Mouse (Mus musculus) C2C12 (cell line): ENCODE data around the gene Dscam. TPM values are rescaled to one million over a fixed set of nuclear protein-coding genes. Genes with fewer than 3 reads are reported as not detected.

Source experiments
- H3K27me3 ChIP-seq: one replicate; pipeline ENCODE4 v1.6.1; 2011; ENCODE audit not compliant: control insufficient read depth, insufficient read depth, insufficient read length
- H3K36me3 ChIP-seq: one replicate; pipeline ENCODE4 v1.6.1; 2011; ENCODE audit not compliant: control insufficient read depth, insufficient read depth
- H3K4me3 ChIP-seq: one replicate; pipeline ENCODE4 v1.5.1; 2011; ENCODE audit warnings: mild to moderate bottlenecking, control low read depth; ENCODE audit not compliant: poor library complexity, insufficient read depth, severe bottlenecking
- H3K79me2 ChIP-seq: one replicate; pipeline ENCODE4 v1.6.1; 2011; ENCODE audit not compliant: control insufficient read depth, insufficient read depth
- H3K79me3 ChIP-seq: one replicate; pipeline ENCODE4 v1.6.1; 2011; ENCODE audit warnings: low read depth, control low read depth
- H3ac ChIP-seq: one replicate; pipeline ENCODE3; 2011; ENCODE audit warnings: low read depth; ENCODE audit not compliant: control insufficient read depth, insufficient read length
- CEBPB ChIP-seq: IDR thresholded peaks from one replicate; pipeline ENCODE4 v1.6.1; 2011; ENCODE audit warnings: low read depth, mild to moderate bottlenecking, control low read depth, moderate library complexity
- CTCF ChIP-seq: IDR thresholded peaks from one replicate; pipeline ENCODE4 v1.5.1; 2011; ENCODE audit not compliant: control insufficient read depth, insufficient read depth, insufficient read length
- FOSL1 ChIP-seq: IDR thresholded peaks from one replicate; pipeline ENCODE4 v1.8.0; 2011; ENCODE audit warnings: mild to moderate bottlenecking, low read length; ENCODE audit not compliant: poor library complexity, insufficient read depth, severe bottlenecking
- MAX ChIP-seq: IDR thresholded peaks from one replicate; pipeline ENCODE4 v1.6.1; 2011; ENCODE audit warnings: mild to moderate bottlenecking, control low read depth
- MYOD1 ChIP-seq: IDR thresholded peaks from one replicate; pipeline ENCODE4 v1.6.1; 2011; ENCODE audit warnings: low read depth; ENCODE audit not compliant: control insufficient read depth, insufficient read length
- MYOG ChIP-seq: IDR thresholded peaks from one replicate; pipeline ENCODE4 v1.6.1; 2011; ENCODE audit not compliant: control insufficient read depth, insufficient read length; ENCODE audit errors: extremely low read depth
- USF1 ChIP-seq: IDR thresholded peaks from one replicate; pipeline ENCODE4 v1.6.1; 2011; ENCODE audit warnings: low read depth, mild to moderate bottlenecking, control low read depth, moderate library complexity
- polyA plus RNA-seq: library from polyadenylated mRNA; unstranded; fragments of >200 nt; fragmentation: generic; extraction: Trizol; gene quantifications from one replicate; pipeline ENCODE4 v1.2.1, GENCODE M21; 2012; ENCODE audit warnings: missing spikeins

Gene Dscam
- polyA plus RNA-seq, 1 experiment = not detected

DNA sequence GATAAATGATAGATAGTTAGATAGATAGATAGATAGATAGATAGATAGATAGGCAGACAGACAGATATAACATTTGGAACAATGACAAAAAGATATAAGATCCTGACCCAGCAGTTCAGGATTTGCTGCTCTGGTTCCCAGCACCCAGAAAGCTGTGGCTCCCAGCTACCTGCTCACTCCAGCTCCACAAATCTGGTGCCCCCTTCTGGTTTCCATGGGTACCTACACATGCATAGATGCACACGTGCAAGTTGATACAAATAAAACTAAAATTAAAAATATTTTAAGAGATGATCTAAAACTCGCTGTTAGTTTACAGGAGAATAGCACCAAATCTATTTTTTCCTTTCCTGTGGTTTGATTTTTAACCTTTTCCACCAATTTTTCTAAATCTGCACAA lies 238.8 kb downstream of the Dscam start:
- TF ChIP-seq MYOD1 (no peak), CTCF (no peak), USF1 (no peak), FOSL1 (no peak), MYOG (no peak), MAX (no peak), CEBPB (no peak)
- no peaks in the 10 kb centered on the region for H3K27me3 ChIP-seq
- H3K79me2 ChIP-seq = no peaks in the 10 kb centered on the region
- no peaks in the 10 kb centered on the region for H3K79me3 ChIP-seq
- H3K4me3 ChIP-seq = no peak overlapping the region
- H3K36me3 ChIP-seq = no peaks in the 10 kb centered on the region
- no peak overlapping the region for H3ac ChIP-seq

DNA sequence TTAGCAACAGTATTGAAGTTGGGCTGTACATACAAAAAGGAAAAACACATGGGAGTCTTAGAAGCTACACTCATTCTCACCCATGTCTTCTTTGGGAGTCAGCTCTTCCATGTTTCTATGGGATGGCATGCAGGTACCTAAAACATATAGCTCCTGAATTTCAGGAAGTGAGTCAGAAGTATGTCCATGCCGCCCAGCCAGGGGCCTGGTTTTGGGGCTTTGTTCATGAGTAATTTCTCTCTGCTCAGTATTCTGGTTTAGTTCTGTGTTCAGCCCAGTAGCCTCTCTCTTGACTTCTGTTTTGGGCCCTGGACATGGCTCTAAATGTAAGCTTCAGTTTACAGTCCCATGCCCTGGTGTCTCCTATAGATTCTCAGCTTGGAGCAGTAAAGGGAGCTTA lies 242.5 kb downstream of the Dscam start:
- H3K4me3 ChIP-seq = no peak overlapping the region
- no peaks in the 10 kb centered on the region for H3K79me3 ChIP-seq
- no peaks in the 10 kb centered on the region for H3K27me3 ChIP-seq
- H3K79me2 ChIP-seq = no peaks in the 10 kb centered on the region
- H3K36me3 ChIP-seq = no peaks in the 10 kb centered on the region
- no peak overlapping the region for H3ac ChIP-seq
- TF ChIP-seq USF1 (no peak), MYOD1 (no peak), CEBPB (no peak), CTCF (no peak), MYOG (no peak), MAX (no peak), FOSL1 (no peak)

DNA sequence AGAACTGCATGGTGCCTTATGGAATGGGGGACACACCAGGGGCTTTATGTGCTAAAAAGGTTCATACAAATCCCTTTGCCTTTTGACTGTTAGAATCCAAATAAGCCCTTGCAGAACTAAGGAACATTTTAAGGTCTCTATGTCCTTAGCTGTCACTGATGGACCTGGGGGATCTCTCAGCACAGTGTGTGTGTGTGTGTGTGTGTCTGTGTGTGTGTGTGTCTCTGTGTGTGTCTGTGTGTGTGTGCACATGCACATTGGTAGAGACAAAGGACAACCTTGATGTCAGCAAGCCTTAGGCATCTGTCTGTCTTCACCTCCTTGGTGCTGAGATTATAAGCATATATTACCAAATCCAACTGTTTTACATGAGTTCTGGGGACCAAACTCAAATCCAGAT lies 243.1 kb downstream of the Dscam start:
- Histone ChIP-seq H3K27me3 (no peaks in the 10 kb centered on the region), H3K4me3 (no peak overlapping the region), H3K79me3 (no peaks in the 10 kb centered on the region), H3K36me3 (no peaks in the 10 kb centered on the region), H3ac (no peak overlapping the region), H3K79me2 (no peaks in the 10 kb centered on the region)
- TF ChIP-seq MYOD1 = no peak
- TF ChIP-seq MAX = no peak
- no peak for TF ChIP-seq MYOG
- TF ChIP-seq FOSL1 = no peak
- no peak for TF ChIP-seq CEBPB
- no peak for TF ChIP-seq CTCF
- no peak for TF ChIP-seq USF1

DNA sequence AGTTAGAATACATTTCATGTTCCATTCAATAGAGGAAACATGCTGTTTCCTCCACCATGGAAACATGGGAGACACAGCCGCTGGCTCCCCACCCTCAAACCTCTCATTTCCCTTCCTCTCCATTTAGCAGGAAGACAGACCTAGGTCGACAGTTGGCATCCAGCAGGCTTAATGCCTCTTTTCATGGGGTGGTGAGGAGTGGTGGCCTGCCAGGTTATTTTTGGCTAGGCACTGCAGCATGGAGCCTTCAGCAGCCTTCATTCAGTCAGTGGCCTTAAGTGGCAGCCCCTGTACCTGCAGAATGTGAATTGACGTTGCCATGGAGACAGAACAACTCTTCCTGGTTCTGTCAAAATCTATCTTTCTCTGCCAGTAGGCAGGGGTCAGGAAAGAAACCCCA lies 243.6 kb downstream of the Dscam start:
- H3K4me3 ChIP-seq = no peak overlapping the region
- H3K79me3 ChIP-seq = no peaks in the 10 kb centered on the region
- no peak for TF ChIP-seq CEBPB
- no peak for TF ChIP-seq MYOD1
- no peak for TF ChIP-seq MYOG
- no peak for TF ChIP-seq MAX
- TF ChIP-seq CTCF = no peak
- TF ChIP-seq USF1 = no peak
- no peak for TF ChIP-seq FOSL1
- H3K36me3 ChIP-seq = no peaks in the 10 kb centered on the region
- H3ac ChIP-seq = no peak overlapping the region
- H3K27me3 ChIP-seq = no peaks in the 10 kb centered on the region
- no peaks in the 10 kb centered on the region for H3K79me2 ChIP-seq

DNA sequence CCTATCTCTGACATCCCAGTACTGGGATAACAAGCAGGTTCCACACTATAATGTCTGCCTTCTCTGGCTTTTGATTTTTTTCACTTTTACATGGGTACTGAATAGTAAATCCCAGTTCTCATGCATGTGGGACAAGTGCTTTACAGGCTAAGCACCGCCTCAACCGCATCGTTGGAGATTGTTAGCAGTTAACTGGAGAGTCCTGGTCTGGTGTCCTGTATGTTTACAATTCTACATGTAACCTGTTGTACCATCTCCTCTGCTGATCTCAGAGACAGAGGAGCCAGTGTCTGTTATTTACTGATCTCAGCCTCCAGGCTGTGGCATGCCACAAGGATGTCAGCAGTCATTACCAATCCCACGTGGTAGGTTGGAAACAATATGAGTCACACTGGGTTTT lies 246.6 kb downstream of the Dscam start:
- no peak overlapping the region for H3K4me3 ChIP-seq
- no peaks in the 10 kb centered on the region for H3K79me3 ChIP-seq
- no peak overlapping the region for H3ac ChIP-seq
- no peaks in the 10 kb centered on the region for H3K79me2 ChIP-seq
- TF ChIP-seq CEBPB (no peak), MAX (no peak), MYOD1 (no peak), CTCF (no peak), USF1 (no peak), MYOG (no peak), FOSL1 (no peak)
- no peaks in the 10 kb centered on the region for H3K36me3 ChIP-seq
- H3K27me3 ChIP-seq = no peaks in the 10 kb centered on the region

DNA sequence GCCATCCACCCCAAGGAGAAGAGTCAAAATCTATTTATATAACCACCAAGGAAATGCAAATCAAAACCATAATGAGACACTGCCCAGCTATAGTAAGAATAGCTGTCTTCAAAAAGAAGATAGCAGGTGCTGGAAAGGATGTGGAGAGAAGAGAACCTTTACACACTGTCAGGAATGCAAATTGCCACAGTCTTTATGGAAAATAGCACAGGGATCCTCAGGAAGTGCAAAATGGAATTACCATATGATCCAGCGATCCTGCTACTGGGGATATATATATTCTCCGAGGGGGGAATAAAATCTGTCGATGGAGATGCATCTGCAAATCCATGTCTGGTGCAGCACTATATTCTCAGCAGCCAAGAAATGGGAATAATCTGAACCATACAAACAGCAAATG lies 256.1 kb downstream of the Dscam start:
- Histone ChIP-seq H3K4me3 (no peak overlapping the region), H3K79me3 (no peaks in the 10 kb centered on the region), H3K27me3 (no peaks in the 10 kb centered on the region), H3K36me3 (no peaks in the 10 kb centered on the region), H3K79me2 (no peaks in the 10 kb centered on the region), H3ac (no peak overlapping the region)
- TF ChIP-seq USF1 (no peak), FOSL1 (no peak), MAX (no peak), CTCF (no peak), MYOD1 (no peak), CEBPB (no peak), MYOG (no peak)

DNA sequence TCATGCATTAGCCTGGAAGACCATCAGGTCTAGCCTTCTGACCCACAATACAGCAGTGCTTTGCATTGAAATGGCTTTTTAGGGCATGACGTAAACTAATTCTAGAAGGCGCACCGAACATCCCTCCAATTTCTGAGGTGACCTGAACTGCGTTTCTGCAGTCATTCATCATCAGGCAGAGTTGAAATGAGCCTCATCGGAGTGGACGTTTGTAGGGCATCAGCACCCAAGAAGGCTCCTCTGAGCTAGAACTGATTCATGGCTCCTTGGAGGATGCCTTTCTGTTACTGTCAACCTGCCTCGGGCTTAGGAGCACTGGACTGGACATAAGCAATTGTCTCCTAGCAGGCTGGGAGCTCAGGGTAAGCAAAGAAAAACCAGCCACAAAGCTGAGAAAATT lies 257.7 kb downstream of the Dscam start:
- H3K36me3 ChIP-seq = no peaks in the 10 kb centered on the region
- TF ChIP-seq MYOD1 (no peak), FOSL1 (no peak), MYOG (no peak), CEBPB (no peak), USF1 (no peak), CTCF (no peak), MAX (no peak)
- no peaks in the 10 kb centered on the region for H3K79me3 ChIP-seq
- no peaks in the 10 kb centered on the region for H3K27me3 ChIP-seq
- H3K79me2 ChIP-seq = no peaks in the 10 kb centered on the region
- H3K4me3 ChIP-seq = no peak overlapping the region
- H3ac ChIP-seq = no peak overlapping the region
